Mouse (Mus musculus): ENCODE measurements around the gene Nkapd1.

- TF ChIP-seq POLR2A (IDR thresholded peaks at IDR 0.05; ENCODE audit: borderline replicate concordance, low read depth, low read length): no peak
- TF ChIP-seq CTCF (IDR thresholded peaks at IDR 0.05; ENCODE audit: low read depth, low read length): no peak
Observed at GRCm38 (mm10) chr9:50617794-50618330, 598 bp upstream of the Nkapd1 start.

All from bone marrow macrophage, adult 2 months (primary cell).